Mouse (Mus musculus) kidney, adult 9 months (tissue): ENCODE measurements around the gene Rex1bd.

Experiments used
- DNase-seq: peaks from one replicate; pipeline ENCODE4 v3.0.0; 2022

The Rex1bd gene

DNA sequence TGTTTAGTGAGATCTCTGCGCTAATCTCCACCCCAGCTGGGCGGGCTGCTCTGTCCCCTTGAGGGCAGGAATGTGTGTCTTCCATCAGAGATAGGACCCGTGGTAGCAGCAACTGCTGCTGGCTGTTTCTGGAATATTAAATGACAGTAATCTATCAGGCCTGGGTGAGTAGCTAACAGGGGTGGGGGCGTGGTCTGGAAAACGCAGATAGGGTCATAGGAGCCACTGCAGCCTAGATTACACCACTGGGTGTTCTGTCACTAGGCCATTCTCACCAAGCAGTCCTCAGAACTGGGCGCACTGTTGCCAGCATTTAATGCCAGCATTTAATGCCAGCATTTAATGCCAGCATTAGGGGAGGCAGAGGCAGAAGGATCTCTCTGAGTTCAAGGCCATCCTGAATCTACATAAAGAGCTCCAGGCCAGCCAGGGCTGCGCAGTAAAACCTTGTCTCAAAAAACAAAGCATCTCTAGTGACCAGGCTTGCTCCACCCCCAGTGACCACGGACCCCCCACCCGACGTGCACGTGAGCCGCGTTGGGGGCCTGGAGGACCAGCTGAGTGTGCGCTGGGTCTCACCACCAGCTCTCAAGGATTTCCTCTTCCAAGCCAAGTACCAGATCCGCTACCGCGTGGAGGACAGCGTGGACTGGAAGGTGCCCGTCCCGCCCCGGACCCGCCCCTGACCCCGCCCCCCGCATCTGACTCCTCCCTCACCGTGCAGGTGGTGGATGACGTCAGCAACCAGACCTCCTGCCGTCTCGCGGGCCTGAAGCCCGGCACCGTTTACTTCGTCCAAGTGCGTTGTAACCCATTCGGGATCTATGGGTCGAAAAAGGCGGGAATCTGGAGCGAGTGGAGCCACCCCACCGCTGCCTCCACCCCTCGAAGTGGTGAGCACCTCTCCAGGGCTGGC lies 5.9 kb downstream of the Rex1bd start:
- no peak for DNase-seq

DNA sequence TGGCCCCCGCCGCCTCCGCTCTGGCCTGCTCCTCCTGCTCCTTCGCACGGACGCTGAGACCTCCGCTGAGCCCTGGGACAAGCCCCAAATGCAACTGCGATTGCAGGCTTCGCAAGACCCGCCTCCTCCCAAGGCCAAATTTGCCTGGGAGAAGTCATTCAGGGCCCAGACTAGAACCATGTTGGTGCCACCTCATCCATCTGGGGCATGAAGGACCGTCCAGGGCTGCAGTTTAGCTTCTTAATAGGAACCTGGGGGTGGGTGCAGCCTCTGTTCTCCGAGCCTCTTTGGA lies 10.8 kb downstream of the Rex1bd start:
- DNase-seq = no peak

- no peak for DNase-seq
Observed at GRCm38 (mm10) chr8:70495001-70495770, 11.4 kb downstream of the Rex1bd start.

DNA sequence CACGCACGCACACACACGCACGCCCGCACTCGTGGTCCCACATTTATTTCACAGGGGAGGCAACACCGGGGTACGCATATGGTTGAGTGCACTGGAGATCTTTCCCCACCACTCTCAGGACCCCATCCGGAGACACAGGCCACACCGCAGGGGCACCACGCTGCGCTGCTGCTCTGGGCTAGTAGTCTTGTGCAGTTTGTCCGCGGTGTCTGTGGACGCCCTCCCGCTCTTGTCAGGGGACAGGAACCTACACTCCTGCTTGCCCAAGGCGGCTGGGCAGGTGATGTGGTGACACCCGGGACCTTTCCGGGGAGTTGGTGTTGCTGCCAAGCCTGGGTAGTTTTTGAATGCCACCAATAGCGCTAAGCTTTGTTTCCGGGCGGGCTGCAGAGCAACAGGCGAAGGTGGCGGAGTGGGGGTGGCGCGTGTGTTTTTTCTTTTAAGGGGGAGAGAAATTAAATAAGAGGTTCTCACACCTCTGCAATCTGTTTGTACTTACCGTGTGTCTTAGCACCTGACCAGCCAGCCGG lies 12.1 kb downstream of the Rex1bd start:
- no peak for DNase-seq

- DNase-seq = no peak
Observed at GRCm38 (mm10) chr8:70493692-70494415, 12.7 kb downstream of the Rex1bd start.

DNA sequence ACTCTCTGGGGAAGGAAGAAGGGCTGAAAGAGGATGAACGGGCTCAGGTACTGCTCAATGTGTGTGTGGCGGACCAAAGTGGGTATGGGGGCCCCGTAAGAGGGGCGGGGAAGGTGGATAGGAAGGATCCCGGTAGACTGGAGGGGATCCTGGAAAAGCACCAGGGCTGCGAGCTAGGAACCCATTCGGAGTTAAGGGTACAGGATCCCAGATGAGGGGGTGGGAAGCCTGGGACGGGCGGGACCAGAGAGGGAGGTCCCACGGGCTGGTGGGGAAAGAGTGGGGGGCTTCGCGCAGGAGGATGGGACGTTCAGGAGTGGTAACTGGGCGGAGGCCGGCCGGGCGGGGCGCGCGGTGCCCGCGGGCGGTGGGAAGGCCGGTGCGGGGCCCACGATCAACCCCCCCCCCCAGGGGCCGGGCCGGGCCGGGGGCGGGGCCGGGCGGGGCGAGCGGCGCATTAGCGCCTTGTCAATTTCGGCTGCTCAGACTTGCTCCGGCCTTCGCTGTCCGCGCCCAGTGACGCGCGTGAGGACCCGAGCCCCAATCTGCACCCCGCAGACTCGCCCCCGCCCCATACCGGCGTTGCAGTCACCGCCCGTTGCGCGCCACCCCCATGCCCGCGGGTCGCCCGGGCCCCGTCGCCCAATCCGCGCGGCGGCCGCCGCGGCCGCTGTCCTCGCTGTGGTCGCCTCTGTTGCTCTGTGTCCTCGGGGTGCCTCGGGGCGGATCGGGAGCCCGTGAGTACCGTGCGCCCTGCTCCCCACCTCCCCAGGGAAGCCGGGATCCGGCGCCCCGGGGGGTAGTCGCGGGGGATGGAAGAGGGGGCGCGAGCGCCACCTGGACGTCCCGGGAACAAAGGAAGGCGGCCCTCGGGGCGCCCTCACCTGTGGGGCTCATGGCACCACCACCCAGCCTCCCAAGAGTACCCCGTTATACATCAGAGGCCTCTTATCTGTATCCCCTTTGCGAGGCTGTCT lies 13.6 kb downstream of the Rex1bd start, which contains the start of gene Crlf1:
Gene Crlf1 (plus strand): TSS at position 495 of the 977 bp plus-strand sequence.
- no peak for DNase-seq

GRCm38 (mm10) chr8:70490880-70491495 lies 15.6 kb downstream of the Rex1bd start:
- no peak for DNase-seq

DNA sequence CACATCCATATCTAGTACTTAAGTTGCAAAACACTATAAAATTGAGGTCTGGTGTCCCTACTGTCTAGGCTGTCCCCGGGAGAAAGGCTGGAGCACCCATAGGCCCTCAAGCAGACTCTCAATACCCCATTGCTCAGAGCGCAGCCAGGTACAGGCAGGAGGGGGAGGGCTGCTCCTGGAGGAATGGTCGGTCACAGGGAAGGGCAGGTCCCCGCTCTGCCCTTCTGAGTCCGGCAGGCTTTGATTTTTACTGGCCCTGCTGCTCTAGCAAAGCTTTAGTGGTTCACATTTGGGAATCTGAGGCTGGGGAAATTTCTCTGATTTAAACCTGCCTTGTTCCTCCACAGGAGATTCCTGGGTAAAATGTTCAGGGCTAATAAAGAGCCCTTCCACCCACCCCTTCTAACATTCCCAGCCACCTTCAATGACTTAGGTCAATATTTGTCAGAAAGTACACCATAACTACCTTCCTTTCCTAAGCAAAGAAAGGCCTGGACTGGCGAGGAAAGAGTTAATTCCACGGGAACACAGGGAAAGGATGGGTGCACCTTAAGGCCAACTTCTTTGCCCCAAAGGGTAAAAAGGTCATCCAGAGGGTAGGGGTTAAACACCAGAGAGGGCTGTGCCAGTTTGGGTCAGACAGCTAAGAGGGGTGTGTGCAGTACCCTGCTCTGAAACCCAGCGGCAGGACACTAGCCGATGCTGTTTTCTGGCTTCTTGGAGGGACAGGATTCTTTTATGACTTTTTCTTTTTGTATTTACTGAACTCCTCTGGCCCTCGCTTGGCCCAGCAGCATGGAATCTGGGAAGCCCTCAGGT lies 16.3 kb downstream of the Rex1bd start:
- DNase-seq = no peak

GRCm38 (mm10) chr8:70489576-70489975 lies 17.0 kb downstream of the Rex1bd start:
- DNase-seq = no peak

DNA sequence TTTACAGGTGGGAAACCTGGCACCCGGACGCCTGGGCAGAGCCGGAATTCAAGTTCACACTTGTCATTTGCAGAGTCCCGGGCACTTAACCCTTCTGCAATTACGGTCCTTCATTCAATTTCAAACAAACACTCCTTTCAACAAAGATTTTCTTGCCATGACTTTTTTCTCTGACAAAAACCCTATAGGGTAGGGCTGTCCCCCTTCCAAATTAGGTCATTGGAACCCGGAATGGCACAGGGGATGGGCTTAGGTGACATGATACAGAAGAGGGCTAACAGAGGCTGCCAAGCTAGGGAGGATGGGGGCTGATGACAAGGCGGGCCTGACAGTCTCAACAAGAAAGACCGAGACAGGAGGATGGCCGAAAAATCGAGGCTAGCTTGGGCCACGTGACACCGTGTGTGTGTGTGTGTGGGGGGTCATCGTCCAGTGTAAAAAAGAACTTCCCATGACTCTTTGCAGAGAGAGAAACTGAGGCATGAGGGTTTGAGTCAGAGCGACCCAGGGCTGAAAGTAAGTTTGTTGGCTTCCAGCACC lies 17.6 kb downstream of the Rex1bd start:
- no peak for DNase-seq

GRCm38 (mm10) chr8:70487993-70488796 lies 18.4 kb downstream of the Rex1bd start:
- DNase-seq = peak; percentile 29

DNA sequence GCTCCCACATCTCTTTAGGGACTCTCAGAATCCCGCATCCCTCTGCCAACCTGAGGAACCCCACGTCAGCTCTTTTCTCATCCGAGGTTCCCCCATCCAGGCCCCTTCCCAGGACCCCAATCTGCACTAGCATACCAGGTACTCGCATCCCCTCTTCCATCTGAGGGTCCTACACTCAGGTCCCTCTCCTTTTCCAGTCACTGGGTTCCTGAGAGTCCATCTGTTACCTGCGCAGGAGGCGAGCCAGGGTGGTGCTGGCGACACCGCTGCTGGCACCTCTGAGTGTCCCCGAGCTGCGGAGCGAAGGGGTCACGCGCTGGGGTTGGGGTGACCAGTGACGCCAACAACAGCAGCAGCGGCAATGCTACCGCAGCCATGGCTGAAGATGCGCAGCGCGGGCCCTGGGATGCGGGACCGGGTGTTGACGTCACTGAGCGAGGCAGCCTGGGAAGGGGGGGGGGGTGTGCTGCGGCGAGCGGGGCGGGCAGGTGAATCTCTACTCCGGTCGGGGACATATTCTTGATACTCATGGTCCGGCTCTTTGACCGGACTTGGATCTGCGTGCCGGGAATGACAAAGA lies 19.5 kb downstream of the Rex1bd start, which contains the start of gene Tmem59l:
Gene Tmem59l (minus strand): TSS at position 418 of the 580 bp plus-strand sequence.
- DNase-seq = no peak

- no peak for DNase-seq
Observed at GRCm38 (mm10) chr8:70486191-70486681, 20.3 kb downstream of the Rex1bd start.

- no peak for DNase-seq
Observed at GRCm38 (mm10) chr8:70482943-70483342, 23.6 kb downstream of the Rex1bd start.

GRCm38 (mm10) chr8:70481908-70482307 lies 24.6 kb downstream of the Rex1bd start:
- DNase-seq = no peak

DNA sequence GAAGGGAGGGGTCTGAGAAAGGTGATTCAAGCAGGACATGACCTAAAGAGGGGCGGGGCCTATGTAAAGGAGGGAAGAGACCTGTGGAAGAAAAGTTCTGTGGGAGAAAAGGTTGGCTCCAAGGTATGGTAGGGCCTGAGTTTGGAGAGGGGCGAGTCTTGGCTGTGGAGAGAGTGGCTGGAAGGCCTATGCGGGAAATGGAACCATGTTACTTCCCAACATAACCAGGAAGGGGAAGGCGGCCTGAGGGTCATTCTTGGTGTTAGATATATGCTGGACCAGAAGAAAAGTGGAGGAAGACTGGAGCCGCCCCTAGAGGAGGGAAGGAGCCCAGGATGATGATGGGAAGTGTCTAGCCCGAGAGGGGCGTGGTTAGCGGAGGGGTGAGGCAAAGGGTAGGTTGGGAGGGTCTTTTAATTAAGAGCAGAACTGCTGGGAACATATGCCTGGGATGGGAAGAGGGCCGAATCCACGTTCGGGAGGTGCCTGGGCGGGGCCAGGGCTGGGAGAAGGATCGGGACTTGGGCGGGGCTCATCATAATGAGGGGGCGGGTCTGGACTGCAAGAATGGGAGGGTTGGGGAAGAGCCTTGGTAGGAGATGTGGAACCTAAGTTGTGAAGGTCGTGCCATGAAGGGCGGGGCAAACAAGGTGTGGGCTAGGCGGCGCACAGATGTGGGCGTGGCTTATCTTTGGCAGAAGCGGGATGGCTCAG lies 29.1 kb downstream of the Rex1bd start:
- DNase-seq = peak; percentile 34

- peak; percentile 98 for DNase-seq
Observed at GRCm38 (mm10) chr8:70476333-70477268, 30.0 kb downstream of the Rex1bd start, which contains the start of gene Klhl26. Klhl26 (minus strand) TSS chr8:70476968.
